Mouse (Mus musculus) liver, postnatal 0 days (tissue): ENCODE measurements around the gene Acsl4.

Experiments
- CTCF ChIP-seq: sonication (generic); IDR thresholded peaks from 2 replicates; pipeline ENCODE4 v1.5.1; 2016; ENCODE audit warnings: antibody characterized with exemption, low read depth
- EP300 ChIP-seq: IDR thresholded peaks from 2 replicates; pipeline ENCODE4 v1.6.1; 2016; ENCODE audit warnings: antibody characterized with exemption, low read depth, mild to moderate bottlenecking

DNA sequence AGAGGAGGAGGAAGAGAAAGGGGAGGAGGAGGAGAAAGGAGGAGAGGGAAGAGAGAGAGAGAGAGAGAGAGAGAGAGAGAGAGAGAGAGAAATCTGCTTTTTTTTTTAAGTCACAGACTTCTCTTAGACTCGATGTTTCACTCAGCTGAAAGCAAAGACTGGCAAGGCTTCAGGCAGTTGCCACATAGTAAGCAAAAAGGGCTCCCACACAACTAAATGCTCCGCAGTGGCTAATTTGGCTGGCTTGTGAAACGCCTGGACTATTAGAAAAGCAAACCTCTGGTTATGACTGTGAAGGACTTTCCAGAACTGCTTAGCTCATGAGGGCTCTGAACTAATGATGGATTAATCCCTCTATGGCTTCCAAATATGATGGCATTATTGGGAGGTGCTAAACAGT is 42.5 kb upstream of the Acsl4 start:
- TF ChIP-seq CTCF = no peak
- TF ChIP-seq EP300 = no peak
